Mouse (Mus musculus): ENCODE results near the gene Dyrk3.
"Not testable (repeated sequence)": the region's sequence is repeated elsewhere in the genome, so short reads cannot be mapped to it uniquely, and the experiment has no call there.

Gene Dyrk3

GRCm38 (mm10) chr1:131159573-131160327, 21.6 kb upstream of the Dyrk3 start:
- in situ Hi-C loops (cut with MseI, MboI) = loop anchor here in 1 of 2 experiments (5.0 kb wide), 1 partner anchor 42 kb away; no protein-coding TSS in a partner anchor

- in situ Hi-C loops (cut with MseI, MboI) = no loop called here
These were observed 17.3 kb upstream of the Dyrk3 start for GRCm38 (mm10) chr1:131155456-131155855.

GRCm38 (mm10) chr1:131153018-131153629, 15.0 kb upstream of the Dyrk3 start, which contains the start of gene Eif2d:
TSS of gene Eif2d (plus strand) at chr1:131153181.
- in situ Hi-C loops (cut with MseI, MboI) = no loop called here

- in situ Hi-C loops (cut with MseI, MboI) = no loop called here
These were observed 11.4 kb upstream of the Dyrk3 start for GRCm38 (mm10) chr1:131149496-131149895.

- in situ Hi-C loops (cut with MseI, MboI) = no loop called here
These were observed 8.1 kb upstream of the Dyrk3 start for GRCm38 (mm10) chr1:131146181-131146614.

- in situ Hi-C loops (cut with MseI, MboI) = not testable (repeated sequence)
These were observed 7.1 kb upstream of the Dyrk3 start for GRCm38 (mm10) chr1:131145222-131145621.

GRCm38 (mm10) chr1:131142472-131142871, 4.3 kb upstream of the Dyrk3 start:
- in situ Hi-C loops (cut with MseI, MboI) = no loop called here

GRCm38 (mm10) chr1:131141449-131141848, 3.3 kb upstream of the Dyrk3 start:
- in situ Hi-C loops (cut with MseI, MboI) = no loop called here

- in situ Hi-C loops (cut with MseI, MboI) = no loop called here
These were observed 1.3 kb upstream of the Dyrk3 start for GRCm38 (mm10) chr1:131139102-131140095.

- in situ Hi-C loops (cut with MseI, MboI) = no loop called here
These were observed 422 bp downstream of the Dyrk3 start for GRCm38 (mm10) chr1:131137717-131138118.

GRCm38 (mm10) chr1:131137111-131137510, 1.0 kb downstream of the Dyrk3 start:
- in situ Hi-C loops (cut with MseI, MboI) = no loop called here

- in situ Hi-C loops (cut with MseI, MboI) = no loop called here
These were observed 2.0 kb downstream of the Dyrk3 start for GRCm38 (mm10) chr1:131135960-131136629.

GRCm38 (mm10) chr1:131134942-131135522, 3.1 kb downstream of the Dyrk3 start:
- in situ Hi-C loops (cut with MseI, MboI) = no loop called here

- in situ Hi-C loops (cut with MseI, MboI) = no loop called here
These were observed 3.9 kb downstream of the Dyrk3 start for GRCm38 (mm10) chr1:131134231-131134630.

GRCm38 (mm10) chr1:131125987-131126744, 12.0 kb downstream of the Dyrk3 start:
- in situ Hi-C loops (cut with MseI, MboI) = no loop called here

- in situ Hi-C loops (cut with MseI, MboI) = no loop called here
These were observed 14.4 kb downstream of the Dyrk3 start for GRCm38 (mm10) chr1:131123522-131124265.

- in situ Hi-C loops (cut with MseI, MboI) = no loop called here
These were observed 16.2 kb downstream of the Dyrk3 start for GRCm38 (mm10) chr1:131121987-131122386.

GRCm38 (mm10) chr1:131119026-131119425, 19.1 kb downstream of the Dyrk3 start:
- in situ Hi-C loops (cut with MseI, MboI) = loop anchor here (5.0 kb wide), 3 partner anchors 43 to 133 kb away; partner anchors contain the start of gene Rassf5 (in 1 of the 2)

GRCm38 (mm10) chr1:131118530-131118929, 19.6 kb downstream of the Dyrk3 start:
- in situ Hi-C loops (cut with MseI, MboI) = loop anchor here (5.0 kb wide), 3 partner anchors 44 to 134 kb away; partner anchors contain the start of gene Rassf5 (in 1 of the 2)
